Mouse (Mus musculus) c-Kit-negative CD71-positive TER-119-positive erythroid progenitor cells, embryonic 14.5 days (primary cell): ENCODE results near the gene Qprt.

Source experiments
- DNase-seq: peaks from one replicate; pipeline ENCODE4 v3.0.0-alpha.2; 2013; ENCODE audit warnings: low read depth, low spot score

The Qprt gene

GRCm38 (mm10) chr7:127133125-127133524, 11.1 kb upstream of the Qprt start:
- no peak for DNase-seq

GRCm38 (mm10) chr7:127129638-127130037, 7.6 kb upstream of the Qprt start:
- no peak for DNase-seq

- DNase-seq: no peak
Measured at GRCm38 (mm10) chr7:127121061-127121910, 740 bp downstream of the Qprt start.

GRCm38 (mm10) chr7:127118671-127119445, 3.2 kb downstream of the Qprt start:
- DNase-seq: no peak

GRCm38 (mm10) chr7:127117948-127118347, 4.1 kb downstream of the Qprt start:
- DNase-seq: no peak

GRCm38 (mm10) chr7:127116331-127116935, 5.6 kb downstream of the Qprt start:
- no peak for DNase-seq

GRCm38 (mm10) chr7:127114920-127115319, 7.1 kb downstream of the Qprt start:
- DNase-seq: no peak

GRCm38 (mm10) chr7:127113614-127114259, 8.3 kb downstream of the Qprt start:
- DNase-seq: no peak

GRCm38 (mm10) chr7:127112921-127113597, 9.0 kb downstream of the Qprt start:
- no peak for DNase-seq

GRCm38 (mm10) chr7:127112251-127112841, 9.7 kb downstream of the Qprt start:
- DNase-seq: no peak

GRCm38 (mm10) chr7:127111461-127111860, 10.6 kb downstream of the Qprt start:
- peak; percentile 62 for DNase-seq

GRCm38 (mm10) chr7:127110239-127111007, 11.6 kb downstream of the Qprt start:
- DNase-seq: peak; percentile 37

- no peak for DNase-seq
Measured at GRCm38 (mm10) chr7:127105551-127105950, 16.5 kb downstream of the Qprt start.

GRCm38 (mm10) chr7:127104560-127105332, 17.3 kb downstream of the Qprt start:
- no peak for DNase-seq

GRCm38 (mm10) chr7:127103960-127104359, 18.1 kb downstream of the Qprt start:
- DNase-seq: no peak

GRCm38 (mm10) chr7:127102148-127102547, 19.9 kb downstream of the Qprt start:
- DNase-seq: no peak

- no peak for DNase-seq
Measured at GRCm38 (mm10) chr7:127101451-127102016, 20.5 kb downstream of the Qprt start.

GRCm38 (mm10) chr7:127099528-127099927, 22.5 kb downstream of the Qprt start:
- no peak for DNase-seq

- DNase-seq: no peak
Measured at GRCm38 (mm10) chr7:127098950-127099349, 23.1 kb downstream of the Qprt start.
